Mouse (Mus musculus): Measurements from ENCODE around the gene Vps39. TPM values are rescaled to one million over a fixed set of nuclear protein-coding genes. Genes with fewer than 3 reads are reported as not detected.
A peak's percentile ranks its signal among the peaks of the same experiment; 100 is the strongest.

The Vps39 gene
- polyA plus RNA-seq, 2 experiments = 26.1 to 48.1 TPM

GRCm38 (mm10) chr2:120279961-120280360 is 73.0 kb downstream of the Vps39 start:
- 12% methylated on average over 8 of the region's 8 CpGs for WGBS
- Histone ChIP-seq H3K36me3 (ENCODE audit: control insufficient read depth, insufficient read depth, low read length) (no peaks in the 10 kb centered on the region), H3K4me3 (replicated peaks; ENCODE audit: low read length) (no peak overlapping the region), H3K27ac (replicated peaks; ENCODE audit: low read depth, low read length) (no peak overlapping the region), H3K27me3 (ENCODE audit: control insufficient read depth, insufficient read depth, low read length) (no peaks in the 10 kb centered on the region), H3K4me2 (replicated peaks; ENCODE audit: low read depth, low read length, severe bottlenecking) (no peak overlapping the region), H3K4me1 (ENCODE audit: control insufficient read depth, insufficient read depth, low read length) (no peaks in the 10 kb centered on the region), H3K9ac (ENCODE audit: low read depth, low read length, severe bottlenecking) (no peak overlapping the region), H3K9me3 (ENCODE audit: control insufficient read depth, low read length) (no peaks in the 10 kb centered on the region)
- TF ChIP-seq POLR2A (IDR thresholded peaks at IDR 0.05; ENCODE audit: borderline replicate concordance, extremely low read depth, insufficient read depth, insufficient read length) = no peak
- peak; percentile 64 for DNase-seq (ENCODE audit: low spot score)
- no peak for ATAC-seq (ENCODE audit: low FRiP score, low read depth)

- Histone ChIP-seq H3K4me1 (ENCODE audit: control insufficient read depth, insufficient read depth, low read length) (no peaks in the 10 kb centered on the region), H3K4me2 (replicated peaks; ENCODE audit: low read depth, low read length, severe bottlenecking) (no peak overlapping the region), H3K4me3 (replicated peaks; ENCODE audit: low read length) (no peak overlapping the region), H3K27me3 (ENCODE audit: control insufficient read depth, insufficient read depth, low read length) (no peaks in the 10 kb centered on the region), H3K27ac (replicated peaks; ENCODE audit: low read depth, low read length) (no peak overlapping the region), H3K9ac (ENCODE audit: low read depth, low read length, severe bottlenecking) (no peak overlapping the region), H3K9me3 (ENCODE audit: control insufficient read depth, low read length) (no peaks in the 10 kb centered on the region), H3K36me3 (ENCODE audit: control insufficient read depth, insufficient read depth, low read length) (no peaks in the 10 kb centered on the region)
- DNase-seq (ENCODE audit: low spot score) (no peak), ATAC-seq (ENCODE audit: low FRiP score, low read depth) (no peak)
- WGBS = 78% methylated on average over 4 of the region's 4 CpGs
- TF ChIP-seq POLR2A (IDR thresholded peaks at IDR 0.05; ENCODE audit: borderline replicate concordance, extremely low read depth, insufficient read depth, insufficient read length) = no peak
These were observed 76.0 kb downstream of the Vps39 start for GRCm38 (mm10) chr2:120276951-120277350.

GRCm38 (mm10) chr2:120268635-120269034 is 84.3 kb downstream of the Vps39 start:
- no peak overlapping the region for H3K27ac ChIP-seq (replicated peaks; ENCODE audit: low read depth, low read length)
- DNase-seq (ENCODE audit: low spot score) (no peak), ATAC-seq (ENCODE audit: low FRiP score, low read depth) (no peak)
- peak overlapping the region; percentile 31; the same call in 1 of the 2 replicates for H3K4me2 ChIP-seq (replicated peaks; ENCODE audit: low read depth, low read length, severe bottlenecking)
- TF ChIP-seq POLR2A (IDR thresholded peaks at IDR 0.05; ENCODE audit: borderline replicate concordance, extremely low read depth, insufficient read depth, insufficient read length) = no peak
- H3K36me3 ChIP-seq (ENCODE audit: control insufficient read depth, insufficient read depth, low read length) = no peaks in the 10 kb centered on the region
- H3K9ac ChIP-seq (ENCODE audit: low read depth, low read length, severe bottlenecking) = peak overlapping the region; percentile 21; the same call in 1 of the 2 replicates
- no peaks in the 10 kb centered on the region for H3K27me3 ChIP-seq (ENCODE audit: control insufficient read depth, insufficient read depth, low read length)
- no peaks in the 10 kb centered on the region for H3K9me3 ChIP-seq (ENCODE audit: control insufficient read depth, low read length)
- no peaks in the 10 kb centered on the region for H3K4me1 ChIP-seq (ENCODE audit: control insufficient read depth, insufficient read depth, low read length)
- WGBS = 0% methylated on average over 8 of the region's 9 CpGs
- no peak overlapping the region; the same call in 1 of the 2 replicates for H3K4me3 ChIP-seq (replicated peaks; ENCODE audit: low read length)

Other genes with a start within 250 kb of the Vps39 start
- 18.3 and 19.7 TPM in 2 replicates for gene Ehd4, start 198.5 kb downstream of the Vps39 start, polyA plus RNA-seq (2012; rRNA removed)
- gene Ehd4, start 198.5 kb downstream of the Vps39 start, polyA plus RNA-seq (2014; fragmentation: Nextera tagmentation; extraction: Ambion mirVana) = 37.1 and 51.0 TPM in 2 replicates
- gene Pla2g4e, start 107.8 kb downstream of the Vps39 start, polyA plus RNA-seq (2012; rRNA removed) = 1.0 and 1.2 TPM in 2 replicates
- gene Pla2g4e, start 107.8 kb downstream of the Vps39 start, polyA plus RNA-seq (2014; fragmentation: Nextera tagmentation; extraction: Ambion mirVana) = 0.54 and 2.1 TPM in 2 replicates
- gene Pla2g4d, start 63.9 kb downstream of the Vps39 start, polyA plus RNA-seq (2012; rRNA removed) = 0.05 and 0.08 TPM in 2 replicates
- gene Pla2g4d, start 63.9 kb downstream of the Vps39 start, polyA plus RNA-seq (2014; fragmentation: Nextera tagmentation; extraction: Ambion mirVana) = 0.08 and 0.15 TPM in 2 replicates
- 3.0 and 3.6 TPM in 2 replicates for gene Pla2g4f, start 39.0 kb downstream of the Vps39 start, polyA plus RNA-seq (2012; rRNA removed)
- 2.8 and 5.5 TPM in 2 replicates for gene Pla2g4f, start 39.0 kb downstream of the Vps39 start, polyA plus RNA-seq (2014; fragmentation: Nextera tagmentation; extraction: Ambion mirVana)
- 7.8 and 9.4 TPM in 2 replicates for gene Ganc, start 50.8 kb upstream of the Vps39 start, polyA plus RNA-seq (2012; rRNA removed)
- 6.8 and 8.1 TPM in 2 replicates for gene Ganc, start 50.8 kb upstream of the Vps39 start, polyA plus RNA-seq (2014; fragmentation: Nextera tagmentation; extraction: Ambion mirVana)
- 23.2 and 26.3 TPM in 2 replicates for gene Tmem87a, start 51.0 kb upstream of the Vps39 start, polyA plus RNA-seq (2012; rRNA removed)
- gene Tmem87a, start 51.0 kb upstream of the Vps39 start, polyA plus RNA-seq (2014; fragmentation: Nextera tagmentation; extraction: Ambion mirVana) = 11.3 and 12.6 TPM in 2 replicates
- gene Capn3, start 102.9 kb upstream of the Vps39 start, polyA plus RNA-seq (2012; rRNA removed) = 6.0 and 6.4 TPM in 2 replicates
- gene Capn3, start 102.9 kb upstream of the Vps39 start, polyA plus RNA-seq (2014; fragmentation: Nextera tagmentation; extraction: Ambion mirVana) = 2.9 and 4.2 TPM in 2 replicates
- 58.0 and 61.9 TPM in 2 replicates for gene Zfp106, start 210.7 kb upstream of the Vps39 start, polyA plus RNA-seq (2012; rRNA removed)
- gene Zfp106, start 210.7 kb upstream of the Vps39 start, polyA plus RNA-seq (2014; fragmentation: Nextera tagmentation; extraction: Ambion mirVana) = 60.7 and 61.1 TPM in 2 replicates
- gene Snap23, start 214.5 kb upstream of the Vps39 start, polyA plus RNA-seq (2012; rRNA removed) = 40.6 and 59.1 TPM in 2 replicates
- gene Snap23, start 214.5 kb upstream of the Vps39 start, polyA plus RNA-seq (2014; fragmentation: Nextera tagmentation; extraction: Ambion mirVana) = 51.2 and 51.6 TPM in 2 replicates